In the genomic region with DNA sequence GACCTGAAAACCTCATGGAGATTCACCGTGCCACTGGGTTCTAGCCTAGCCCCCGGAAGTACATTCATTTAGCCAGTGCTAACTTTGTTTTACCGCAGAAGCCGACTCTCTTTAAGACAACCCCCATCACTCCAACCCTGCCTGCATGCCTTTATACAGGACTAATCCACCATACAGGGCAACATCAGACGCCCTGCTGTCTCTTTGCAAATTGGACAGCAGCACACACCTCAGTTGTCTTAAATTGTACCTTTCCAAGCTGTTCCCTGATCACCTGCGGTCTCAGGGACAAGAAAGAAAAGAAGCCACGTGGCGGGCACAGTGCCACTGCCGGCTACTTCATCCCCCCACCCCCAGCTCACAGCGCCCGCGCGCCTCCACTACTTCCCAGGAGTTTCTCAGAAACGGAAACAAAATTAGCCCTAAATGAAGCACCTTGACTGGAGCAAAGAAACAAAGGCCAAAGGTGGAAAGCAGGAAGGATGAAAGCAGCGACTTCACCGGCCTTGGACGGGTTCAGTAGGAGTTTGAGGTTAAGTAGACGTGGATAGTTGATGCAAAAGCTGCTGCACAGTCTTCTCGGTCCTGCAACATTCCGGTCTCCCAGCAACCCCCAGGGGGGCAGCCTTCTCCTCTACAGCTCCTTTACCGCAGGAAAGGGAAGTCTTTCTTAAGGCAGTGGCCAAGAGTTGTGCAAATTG, we compare ENCODE assay signal across 9 mouse cellular contexts.
DNase-seq lines count a peak whose midpoint lies in the region; ATAC-seq and TF ChIP-seq lines count a peak whose summit lies in the region.
"Had no signal": no experiment of that assay in that cellular context is flagged by ENCODE, and none has a peak within 500 bp of the region (broad histone marks: within the 10 kb centered on the region; RNA-seq: fewer than 3 reads in every experiment).

No protein-coding gene starts in this region.

- no peak overlapping the region for H3K27ac ChIP-seq in heart, embryonic 12.5 days (ENCODE audit: poor library complexity, severe bottlenecking)
- no peak overlapping the region for H3K27ac ChIP-seq in forebrain, postnatal 0 days (ENCODE audit: low read depth, low read length)
- peak overlapping the region; percentile 53; the same call in 1 of the 2 replicates for H3K27ac ChIP-seq in kidney, embryonic 14.5 days (ENCODE audit: low read depth, low read length)
- no peak overlapping the region for H3K27ac ChIP-seq in cerebellum, adult 2 months (ENCODE audit: insufficient read depth, low read length)

- no peak for DNase-seq in heart, adult 9 months (ENCODE audit: low spot score in 2 of 2)
- no peak for DNase-seq in forebrain, postnatal 0 days
- DNase-seq in cerebellum, adult 2 months = no peak
- no peak for DNase-seq in adrenal gland, postnatal 36 days
- no peak for DNase-seq in urinary bladder, adult 18-20 months (ENCODE audit: low spot score in 2 of 2)

- TF ChIP-seq CTCF in forebrain, postnatal 0 days (IDR thresholded peaks at IDR 0.05; ENCODE audit: low read depth) = no peak
- TF ChIP-seq CTCF in cerebellum, adult 2 months (IDR thresholded peaks at IDR 0.05; ENCODE audit: borderline replicate concordance, insufficient read depth, low read depth, low read length) = no peak

- no peak for ATAC-seq in heart, embryonic 12.5 days (ENCODE audit: insufficient number of reproducible peaks, low FRiP score)
- ATAC-seq in forebrain, postnatal 0 days = peak; percentile 20; the same call in 1 of the 2 replicates
- ATAC-seq in kidney, embryonic 14.5 days (ENCODE audit: low FRiP score, low TSS enrichment) = peak; percentile 61
- peak; percentile 40 for ATAC-seq in megakaryocyte-erythroid progenitor cell, adult 5-6 weeks (replicated peaks; ENCODE audit: low FRiP score, low TSS enrichment, poor library complexity, severe bottlenecking)

- WGBS in heart, embryonic 12.5 days = 8% methylated on average over 21 of the region's 21 CpGs
- WGBS in forebrain, postnatal 0 days = 4% methylated on average over 21 of the region's 21 CpGs
- 12% methylated on average over 21 of the region's 21 CpGs for WGBS in kidney, embryonic 14.5 days
- 32% methylated on average over 21 of the region's 21 CpGs for WGBS in cerebellum, adult 2 months

- no peaks in the 10 kb centered on the region; the same call in 1 of the 2 replicates for H3K9me3 ChIP-seq in heart, embryonic 12.5 days (replicated peaks)
- H3K9me3 ChIP-seq in forebrain, postnatal 0 days (ENCODE audit: low read length) = no peaks in the 10 kb centered on the region
- no peaks in the 10 kb centered on the region for H3K9me3 ChIP-seq in kidney, embryonic 14.5 days (ENCODE audit: control insufficient read depth, low read length)

- peak overlapping the region; percentile 82 for H3K4me2 ChIP-seq in heart, embryonic 12.5 days
- H3K4me2 ChIP-seq in forebrain, postnatal 0 days (ENCODE audit: low read depth) = no peak overlapping the region
- peak overlapping the region; percentile 56 for H3K4me2 ChIP-seq in kidney, embryonic 14.5 days (replicated peaks; ENCODE audit: low read depth, low read length)

- no peak overlapping the region for H3K9ac ChIP-seq in heart, embryonic 12.5 days
- H3K9ac ChIP-seq in forebrain, postnatal 0 days = no peak overlapping the region
- 0 out of 2 replicates have a peak overlapping the region, but pooled peaks have one; percentile 18 for H3K9ac ChIP-seq in kidney, embryonic 14.5 days (ENCODE audit: low read depth, low read length)

- no peak for TF ChIP-seq POLR2A in cerebellum, adult 2 months (IDR thresholded peaks at IDR 0.05; ENCODE audit: borderline replicate concordance, insufficient read depth, low read length)

- no peaks in the 10 kb centered on the region for H3K36me3 ChIP-seq in heart, embryonic 12.5 days
- H3K36me3 ChIP-seq in forebrain, postnatal 0 days (ENCODE audit: insufficient read depth) = no peaks in the 10 kb centered on the region
- no peaks in the 10 kb centered on the region for H3K36me3 ChIP-seq in kidney, embryonic 14.5 days (ENCODE audit: control insufficient read depth, insufficient read depth, low read length)
- H3K36me3 ChIP-seq: G1E had no signal

- peaks cover 10% of the 10 kb centered on the region; the same call in 1 of the 2 replicates for H3K27me3 ChIP-seq in heart, embryonic 12.5 days (replicated peaks)
- no peaks in the 10 kb centered on the region for H3K27me3 ChIP-seq in forebrain, postnatal 0 days (ENCODE audit: insufficient read depth, low read length)
- no peaks in the 10 kb centered on the region for H3K27me3 ChIP-seq in kidney, embryonic 14.5 days (ENCODE audit: control insufficient read depth, insufficient read depth, low read length)
- H3K27me3 ChIP-seq in cerebellum, adult 2 months (ENCODE audit: control insufficient read depth, insufficient read depth, low read length) = peaks cover 1% of the 10 kb centered on the region; the same call in 1 of the 2 replicates

- peak overlapping the region; percentile 31 for H3K4me3 ChIP-seq in heart, embryonic 12.5 days
- H3K4me3 ChIP-seq in forebrain, postnatal 0 days (ENCODE audit: low read depth, low read length) = no peak overlapping the region
- peak overlapping the region; percentile 24 for H3K4me3 ChIP-seq in kidney, embryonic 14.5 days (ENCODE audit: low read length)
- no peak overlapping the region for H3K4me3 ChIP-seq in cerebellum, adult 2 months (replicated peaks; ENCODE audit: insufficient read depth, low read depth, low read length)

- peaks cover 11% of the 10 kb centered on the region for H3K4me1 ChIP-seq in heart, embryonic 12.5 days (replicated peaks)
- peaks cover 9% of the 10 kb centered on the region for H3K4me1 ChIP-seq in forebrain, postnatal 0 days (ENCODE audit: insufficient read depth)
- peaks cover 5% of the 10 kb centered on the region; the same call in 1 of the 2 replicates for H3K4me1 ChIP-seq in kidney, embryonic 14.5 days (ENCODE audit: control insufficient read depth, insufficient read depth, low read length)
- peaks cover 5% of the 10 kb centered on the region for H3K4me1 ChIP-seq in cerebellum, adult 2 months (ENCODE audit: control insufficient read depth, insufficient read depth, low read length)

Comparison
In these comparisons a context has a peak if more than half of its experiments do, and no peak if none do; other contexts are left out.
1. H3K4me3 ChIP-seq: peak in heart, embryonic 12.5 days (single experiment) and kidney, embryonic 14.5 days (single experiment); none in forebrain, postnatal 0 days (single experiment) and cerebellum, adult 2 months (single experiment).